Mouse (Mus musculus): ENCODE data around the gene Tmem50a. TPM values are rescaled to one million over a fixed set of nuclear protein-coding genes. Genes with fewer than 3 reads are reported as not detected.

The Tmem50a gene
- polyA plus RNA-seq, 1 experiment, result 392 TPM

DNA sequence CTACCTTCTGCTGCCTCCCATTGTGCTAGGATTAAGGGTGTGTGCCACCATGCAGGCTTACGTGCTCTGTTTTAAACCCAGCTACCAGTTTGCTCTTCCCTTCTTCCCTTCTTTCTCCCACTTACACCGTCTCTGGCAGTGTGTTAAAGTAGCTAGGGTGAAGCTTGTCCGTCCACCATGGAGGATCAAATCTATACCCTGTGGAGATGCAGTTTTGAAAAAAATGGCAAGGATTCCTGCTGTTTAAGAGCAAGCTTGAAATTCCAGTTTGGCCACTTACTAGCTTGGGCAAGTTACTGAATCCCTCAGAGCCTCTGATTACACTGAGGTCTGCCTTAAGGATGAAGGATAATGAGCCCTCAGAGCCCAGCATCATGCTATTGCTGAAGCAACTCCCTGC is 59.5 kb downstream of the Tmem50a start:
- Histone ChIP-seq H3K27ac (ENCODE audit: insufficient read depth, low read depth, low read length) (no peak overlapping the region), H3K4me1 (ENCODE audit: control insufficient read depth, insufficient read depth, low read length) (peaks cover 9% of the 10 kb centered on the region), H3K4me3 (ENCODE audit: insufficient read depth, low read length) (no peak overlapping the region)
- TF ChIP-seq CTCF (IDR thresholded peaks at IDR 0.05; ENCODE audit: low read depth, low read length), result no peak
- TF ChIP-seq POLR2A (IDR thresholded peaks at IDR 0.05; ENCODE audit: borderline replicate concordance, low read depth, low read length), result no peak

DNA sequence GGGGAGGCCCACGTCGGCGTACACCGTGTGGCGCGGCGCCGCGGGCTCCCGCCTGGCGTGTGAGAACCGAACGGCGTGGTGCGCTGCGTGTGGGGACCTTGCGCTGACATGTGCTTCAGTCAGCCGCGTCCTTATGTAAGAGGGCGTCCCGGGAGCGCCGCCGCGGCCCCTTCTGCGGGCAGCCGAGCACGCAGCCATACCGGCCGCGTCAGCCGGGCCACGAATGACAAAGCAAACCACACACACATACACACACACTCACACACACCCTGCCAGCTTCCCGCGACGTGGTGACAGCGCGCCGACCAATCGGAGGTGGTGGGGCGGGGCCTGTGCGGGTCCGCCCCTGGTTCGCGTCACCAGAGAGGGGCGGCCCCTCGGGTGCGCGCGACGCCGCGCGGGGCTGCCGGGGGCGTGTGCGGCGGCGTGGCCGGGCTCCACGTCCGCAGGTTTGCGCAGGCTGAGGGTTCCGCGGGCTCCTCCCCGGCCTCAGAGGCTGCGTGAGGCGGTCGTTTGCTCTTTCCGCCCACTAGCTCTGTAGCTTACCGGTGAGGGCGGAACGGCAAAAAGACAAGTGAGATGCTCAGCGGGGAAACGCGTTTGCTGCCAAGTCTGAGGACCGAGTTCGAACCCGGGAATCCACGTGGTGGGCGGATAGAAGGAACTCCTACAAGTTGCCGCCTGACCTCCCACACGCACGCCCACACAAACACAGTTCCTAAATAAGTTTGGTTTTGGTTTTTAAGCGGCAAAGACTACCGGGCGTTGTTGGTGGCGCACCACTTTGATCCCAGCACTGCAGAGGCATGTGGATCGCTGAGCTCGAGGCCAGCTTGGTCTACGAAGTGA is 61.0 kb downstream of the Tmem50a start:
- TF ChIP-seq CTCF (IDR thresholded peaks at IDR 0.05; ENCODE audit: low read depth, low read length) (no peak), POLR2A (IDR thresholded peaks at IDR 0.05; ENCODE audit: borderline replicate concordance, low read depth, low read length) (no peak)
- Histone ChIP-seq H3K4me3 (ENCODE audit: insufficient read depth, low read length) (peak overlapping the region; percentile 69), H3K4me1 (ENCODE audit: control insufficient read depth, insufficient read depth, low read length) (peaks cover 9% of the 10 kb centered on the region), H3K27ac (ENCODE audit: insufficient read depth, low read depth, low read length) (peak overlapping the region; percentile 59)

DNA sequence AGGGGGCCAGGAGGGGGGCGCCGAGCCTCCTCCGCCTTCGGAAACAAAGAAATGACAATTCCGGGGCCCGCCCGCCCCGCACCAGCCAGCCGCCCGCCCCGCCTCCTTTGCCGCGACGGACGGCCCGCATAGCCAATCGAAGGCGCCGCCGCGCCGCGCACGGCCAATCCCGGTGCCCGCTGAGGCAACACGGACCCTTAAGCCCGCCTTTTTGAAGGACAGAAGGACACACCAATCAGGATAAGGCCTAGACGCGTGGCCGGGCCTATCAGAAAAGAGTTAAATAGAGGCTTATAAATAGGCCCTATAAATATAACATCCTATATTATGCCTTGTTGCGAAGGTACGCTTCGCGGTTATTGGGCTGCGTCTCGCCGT is 61.6 kb downstream of the Tmem50a start, which contains the start of gene Maco1:
Gene Maco1 (minus strand): TSS at position 87 of the 378 bp plus-strand sequence.
- Histone ChIP-seq H3K4me1 (ENCODE audit: control insufficient read depth, insufficient read depth, low read length) (peaks cover 11% of the 10 kb centered on the region), H3K27ac (ENCODE audit: insufficient read depth, low read depth, low read length) (peak within 1 kb of the TSS; percentile 59), H3K4me3 (ENCODE audit: insufficient read depth, low read length) (peak within 1 kb of the TSS; percentile 82)
- TF ChIP-seq CTCF (IDR thresholded peaks at IDR 0.05; ENCODE audit: low read depth, low read length) (no peak), POLR2A (IDR thresholded peaks at IDR 0.05; ENCODE audit: borderline replicate concordance, low read depth, low read length) (no peak)

DNA sequence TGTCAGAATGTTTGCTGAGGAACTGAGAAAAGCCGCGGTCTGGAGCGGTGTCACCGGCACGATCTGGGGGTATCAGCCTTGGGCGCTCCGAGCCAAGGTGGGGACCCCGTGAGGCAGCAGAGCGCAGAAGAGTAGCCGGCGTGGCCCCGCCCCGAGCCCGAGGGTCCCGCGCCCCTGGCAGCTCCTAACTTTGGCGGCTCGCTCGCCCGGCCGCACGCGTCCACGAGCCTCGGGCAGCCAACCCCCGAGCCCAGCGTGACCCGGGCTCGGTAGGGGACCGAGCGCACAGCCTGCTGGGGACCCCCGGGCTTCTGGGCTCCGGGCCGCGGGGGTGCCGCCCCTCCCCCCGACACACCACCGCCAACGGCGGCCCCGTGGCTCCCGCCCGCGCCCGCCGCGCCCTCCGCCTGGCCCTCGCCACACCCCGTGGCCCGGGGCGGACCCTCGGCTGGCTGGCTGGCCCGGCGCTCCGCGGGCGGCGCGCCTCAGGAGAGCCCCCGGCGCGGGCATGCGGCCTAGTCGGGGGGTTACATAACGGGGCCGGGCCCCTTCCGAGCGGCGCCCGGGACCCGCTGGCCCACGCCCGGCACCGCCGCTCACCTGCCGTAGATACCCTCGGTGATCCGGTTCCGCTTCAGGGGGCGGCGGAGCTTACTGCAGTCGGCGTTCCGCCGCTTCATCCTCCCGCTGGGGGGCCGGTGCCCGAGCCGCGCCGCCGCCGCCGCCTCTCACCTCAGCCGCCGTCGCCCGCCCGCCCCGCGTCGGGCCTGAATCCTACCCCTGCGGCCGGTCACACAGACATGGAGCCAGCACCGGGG is 62.2 kb downstream of the Tmem50a start:
- Histone ChIP-seq H3K27ac (ENCODE audit: insufficient read depth, low read depth, low read length) (peak overlapping the region; percentile 39), H3K4me1 (ENCODE audit: control insufficient read depth, insufficient read depth, low read length) (peaks cover 16% of the 10 kb centered on the region), H3K4me3 (ENCODE audit: insufficient read depth, low read length) (peak overlapping the region; percentile 82)
- TF ChIP-seq CTCF (IDR thresholded peaks at IDR 0.05; ENCODE audit: low read depth, low read length) (no peak), POLR2A (IDR thresholded peaks at IDR 0.05; ENCODE audit: borderline replicate concordance, low read depth, low read length) (no peak)

DNA sequence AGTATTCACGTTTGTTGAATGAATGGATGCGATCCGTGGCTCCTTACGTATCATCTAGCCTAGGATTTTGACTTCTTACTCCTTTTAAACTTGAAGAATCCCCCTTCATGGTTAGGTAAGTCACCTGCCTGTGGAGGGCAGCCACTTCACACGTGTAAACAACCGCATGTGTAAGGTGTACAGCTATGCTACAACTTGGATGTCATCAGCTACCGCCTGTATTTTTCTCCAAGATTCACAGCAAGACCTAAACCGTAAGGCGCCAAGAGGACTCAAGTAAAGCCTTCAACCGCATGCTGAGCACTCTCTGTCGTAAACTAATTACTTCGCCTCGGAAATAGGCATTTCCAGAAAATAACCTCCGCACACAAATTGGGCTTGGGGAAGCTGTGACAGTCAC is 62.9 kb downstream of the Tmem50a start:
- Histone ChIP-seq H3K4me3 (ENCODE audit: insufficient read depth, low read length) (peak overlapping the region; percentile 82), H3K27ac (ENCODE audit: insufficient read depth, low read depth, low read length) (no peak overlapping the region), H3K4me1 (ENCODE audit: control insufficient read depth, insufficient read depth, low read length) (peaks cover 18% of the 10 kb centered on the region)

DNA sequence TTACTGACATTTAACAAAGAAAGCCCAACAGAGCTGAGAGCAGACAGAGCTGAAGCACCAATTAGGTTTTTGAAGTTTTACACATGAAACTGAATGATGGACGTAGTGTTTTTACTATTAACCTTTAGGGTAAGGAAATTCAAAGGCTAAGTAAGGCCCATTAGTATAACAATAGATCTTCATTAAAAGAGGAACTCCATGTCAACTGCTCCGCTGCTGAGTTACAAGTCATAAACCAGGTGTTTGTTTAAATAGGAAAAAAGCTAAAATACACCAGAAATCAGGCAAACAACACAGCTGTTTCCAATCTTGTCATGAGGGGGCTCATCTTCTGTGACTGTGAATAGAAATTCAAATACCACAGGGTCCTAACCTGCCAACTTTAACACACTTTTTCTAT is 63.6 kb downstream of the Tmem50a start:
- Histone ChIP-seq H3K4me3 (ENCODE audit: insufficient read depth, low read length) (no peak overlapping the region), H3K27ac (ENCODE audit: insufficient read depth, low read depth, low read length) (no peak overlapping the region), H3K4me1 (ENCODE audit: control insufficient read depth, insufficient read depth, low read length) (peaks cover 21% of the 10 kb centered on the region)
- no peak for TF ChIP-seq CTCF (IDR thresholded peaks at IDR 0.05; ENCODE audit: low read depth, low read length)
- TF ChIP-seq POLR2A (IDR thresholded peaks at IDR 0.05; ENCODE audit: borderline replicate concordance, low read depth, low read length), result no peak

More for the DNA sequence above, 62.9 kb downstream of the Tmem50a start:
- no peak for TF ChIP-seq POLR2A (IDR thresholded peaks at IDR 0.05; ENCODE audit: borderline replicate concordance, low read depth, low read length)
- no peak for TF ChIP-seq CTCF (IDR thresholded peaks at IDR 0.05; ENCODE audit: low read depth, low read length)

DNA sequence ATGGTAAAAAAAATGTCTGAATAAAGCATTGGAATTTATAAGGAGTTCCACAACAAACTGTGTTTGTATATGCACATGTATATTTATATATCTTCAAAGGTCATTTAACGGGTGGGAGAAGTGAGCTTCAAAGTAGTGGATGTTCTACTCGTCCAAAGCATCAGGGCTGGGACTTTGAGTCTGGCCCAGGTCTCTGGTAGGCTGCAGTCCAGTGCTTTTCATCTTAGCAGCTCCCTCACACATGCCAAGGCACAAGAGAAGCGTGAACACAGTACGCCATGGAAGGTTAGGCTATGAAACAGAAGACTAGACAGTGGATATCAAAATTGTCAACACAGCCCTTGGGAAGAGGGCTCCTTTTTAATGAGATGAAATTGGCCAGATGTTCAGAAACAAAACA is 64.3 kb downstream of the Tmem50a start:
- Histone ChIP-seq H3K27ac (ENCODE audit: insufficient read depth, low read depth, low read length) (no peak overlapping the region), H3K4me1 (ENCODE audit: control insufficient read depth, insufficient read depth, low read length) (peaks cover 24% of the 10 kb centered on the region), H3K4me3 (ENCODE audit: insufficient read depth, low read length) (no peak overlapping the region)
- TF ChIP-seq POLR2A (IDR thresholded peaks at IDR 0.05; ENCODE audit: borderline replicate concordance, low read depth, low read length), result no peak
- TF ChIP-seq CTCF (IDR thresholded peaks at IDR 0.05; ENCODE audit: low read depth, low read length), result no peak

Other genes with a start within 250 kb of the Tmem50a start
- gene Man1c1, start 210.7 kb downstream of the Tmem50a start, polyA plus RNA-seq (2012; ENCODE audit: insufficient read depth, insufficient read length, missing spikeins), result 87.4 and 93.7 TPM in 2 replicates
- gene Ldlrap1, start 147.0 kb downstream of the Tmem50a start, polyA plus RNA-seq (2012; ENCODE audit: insufficient read depth, insufficient read length, missing spikeins), result 34.0 and 36.2 TPM in 2 replicates
- 26.7 and 30.8 TPM in 2 replicates for gene Maco1, start 61.7 kb downstream of the Tmem50a start, polyA plus RNA-seq (2012; ENCODE audit: insufficient read depth, insufficient read length, missing spikeins)
- not detected in 2 replicates for gene Rhd, start 50.5 kb downstream of the Tmem50a start, polyA plus RNA-seq (2012; ENCODE audit: insufficient read depth, insufficient read length, missing spikeins)
- gene Rsrp1, start 8.6 kb upstream of the Tmem50a start, polyA plus RNA-seq (2012; ENCODE audit: insufficient read depth, insufficient read length, missing spikeins), result 1,131 and 1,373 TPM in 2 replicates
- 97.3 and 97.6 TPM in 2 replicates for gene Syf2, start 15.9 kb upstream of the Tmem50a start, polyA plus RNA-seq (2012; ENCODE audit: insufficient read depth, insufficient read length, missing spikeins)
- gene Runx3, start 205.6 kb upstream of the Tmem50a start, polyA plus RNA-seq (2012; ENCODE audit: insufficient read depth, insufficient read length, missing spikeins), result 1.6 and 1.9 TPM in 2 replicates